Mouse (Mus musculus): ENCODE results near the gene Sirt1.

DNA sequence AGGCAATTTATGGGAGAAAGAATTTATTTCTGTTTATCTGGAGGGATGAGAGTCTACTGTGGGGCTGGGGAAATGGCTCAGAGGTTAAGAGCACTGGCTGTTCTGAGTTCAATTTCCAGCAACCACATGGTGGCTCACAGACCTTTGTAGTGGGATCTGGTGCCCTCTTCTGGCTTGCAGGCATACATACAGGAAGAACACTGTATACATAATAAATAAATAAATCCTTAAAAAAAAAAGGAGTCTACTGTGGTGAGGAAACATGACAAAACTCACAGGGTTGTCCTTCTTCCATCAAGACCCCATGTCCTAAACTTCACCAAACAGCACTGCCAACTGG, 42.9 kb upstream of the Sirt1 start:
- TF ChIP-seq MXI1 (IDR thresholded peaks at IDR 0.05; ENCODE audit: low read depth, low read length) (peak; percentile 47; the same call in 1 of the 2 replicates), CTCF (IDR thresholded peaks at IDR 0.05 in 2 of 3, conservative IDR thresholded peaks at IDR 0.05 in 1 of 3; ENCODE audit: control insufficient read depth in 1 of 3, insufficient read depth in 1 of 3, low read depth in 2 of 3, low read length in 3 of 3, poor library complexity in 1 of 3, severe bottlenecking in 1 of 3) (peak; percentile 56 to 89 (median 61)), POLR2A (IDR thresholded peaks at IDR 0.05; ENCODE audit: control insufficient read depth in 1 of 2, insufficient read depth in 1 of 2, low read depth in 1 of 2, low read length in 2 of 2, poor library complexity in 1 of 2) (no peak)
